Mouse (Mus musculus) ES-E14 (cell line): Measurements from ENCODE around the gene Ptpn7. TPM values are rescaled to one million over a fixed set of nuclear protein-coding genes. Genes with fewer than 3 reads are reported as not detected.

Experiments
- DNase-seq: peaks from one replicate; pipeline ENCODE4 v3.0.0-alpha.2; 2013; ENCODE audit warnings: low read depth, low spot score
- H3K27ac ChIP-seq: 2 replicates; pipeline ENCODE4 v1.5.1; 2012; ENCODE audit warnings: low read depth, mild to moderate bottlenecking, low read length, moderate library complexity, mixed read lengths; ENCODE audit not compliant: poor library complexity, insufficient read depth, severe bottlenecking
- H3K36me3 ChIP-seq: 2 replicates; pipeline ENCODE4 v1.6.1; 2012; ENCODE audit warnings: mild to moderate bottlenecking, low read length, moderate library complexity, mixed read lengths; ENCODE audit not compliant: control insufficient read depth, poor library complexity, insufficient read depth, severe bottlenecking
- H3K4me1 ChIP-seq, 2 experiments: fragments of 150-350 bp in 1 of 2; sonication (generic) in 1 of 2; 2 replicates each; pipeline ENCODE4 v1.6.1; 2012; ENCODE audit warnings: low read length in 2 of 2, mild to moderate bottlenecking in 1 of 2, mixed read lengths in 1 of 2; ENCODE audit not compliant: control insufficient read depth in 2 of 2, insufficient read depth in 2 of 2, poor library complexity in 1 of 2
- H3K4me3 ChIP-seq, 2 experiments: fragments of 150-350 bp in 1 of 2; sonication (generic) in 1 of 2; 2 replicates each; pipeline ENCODE4 v1.5.1; 2012; ENCODE audit warnings: low read length in 2 of 2, low read depth in 1 of 2, mild to moderate bottlenecking in 1 of 2, mixed read lengths in 1 of 2; ENCODE audit not compliant: insufficient read depth in 1 of 2, poor library complexity in 1 of 2, severe bottlenecking in 1 of 2
- H3K9ac ChIP-seq: 2 replicates; pipeline ENCODE4 v1.6.1; 2012; ENCODE audit warnings: low read depth, mild to moderate bottlenecking, low read length, mixed read lengths; ENCODE audit not compliant: poor library complexity, insufficient read depth, severe bottlenecking
- H3K9me3 ChIP-seq: fragments of 150-350 bp; sonication (generic); 2 replicates; pipeline ENCODE4 v1.6.1; 2012; ENCODE audit warnings: low read depth, mild to moderate bottlenecking, low read length; ENCODE audit not compliant: control insufficient read depth, insufficient read depth
- CHD2 ChIP-seq: IDR thresholded peaks from 2 replicates; pipeline ENCODE4 v1.6.1; 2014; ENCODE audit warnings: mild to moderate bottlenecking, low read depth, low read length, inconsistent platforms
- HCFC1 ChIP-seq: IDR thresholded peaks from 2 replicates; pipeline ENCODE4 v1.6.1; 2012; ENCODE audit warnings: low read length, inconsistent platforms, borderline replicate concordance; ENCODE audit not compliant: insufficient read depth
- MAFK ChIP-seq: IDR thresholded peaks from 2 replicates; pipeline ENCODE4 v1.6.1; 2014; ENCODE audit warnings: mild to moderate bottlenecking, low read depth, low read length, inconsistent platforms; ENCODE audit not compliant: insufficient read depth
- ZC3H11A ChIP-seq: IDR thresholded peaks from 2 replicates; pipeline ENCODE4 v1.6.1; 2012; ENCODE audit warnings: low read depth, mild to moderate bottlenecking, inconsistent platforms, low read length, borderline replicate concordance
- ZNF384 ChIP-seq: IDR thresholded peaks from 2 replicates; pipeline ENCODE4 v1.6.1; 2012; ENCODE audit warnings: low read depth, low read length, inconsistent platforms
- in situ Hi-C, 2 experiments: fragments of 600-800 bp; cut with MboI; formaldehyde crosslinking; loops; one replicate each; pipeline ENCODE4 v1.15.1; 2025; ENCODE audit warnings: low sequenced_read_pairs in 2 of 2, inconsistent platforms in 1 of 2; ENCODE audit not compliant: unreplicated experiment in 2 of 2
- total RNA-seq: library from RNA; depleted of rRNA; stranded (reverse); fragments of 300-350 nt; gene quantifications from 2 replicates; pipeline ENCODE4 v1.2.3, GENCODE M21; 2012

Gene Ptpn7
- total RNA-seq, 1 experiment = 1.1 TPM

DNA sequence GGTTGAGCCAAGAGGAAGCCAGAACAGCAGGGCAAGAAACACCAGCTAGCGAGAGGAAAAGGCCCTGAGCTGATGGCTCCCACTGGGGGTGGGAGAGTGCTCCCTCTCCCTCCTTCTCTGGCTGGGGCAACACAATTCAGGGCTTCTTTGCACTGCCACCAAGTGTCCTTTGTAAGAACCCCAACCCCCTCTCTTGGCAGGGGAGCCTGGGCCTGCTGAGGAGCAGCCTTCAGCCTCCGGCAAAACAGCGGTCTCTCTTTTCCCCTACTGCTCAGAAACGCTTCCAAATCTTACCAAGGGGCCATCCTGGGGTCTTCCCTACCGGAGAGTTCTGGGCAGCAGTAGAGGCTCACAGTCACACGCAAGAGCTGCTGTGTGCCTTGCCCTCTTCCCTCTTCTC lies 30.2 kb downstream of the Ptpn7 start:
- H3K4me3 ChIP-seq = no peak overlapping the region
- H3K27ac ChIP-seq = no peak overlapping the region
- no peaks in the 10 kb centered on the region for H3K36me3 ChIP-seq
- TF ChIP-seq ZC3H11A (no peak), MAFK (no peak), CHD2 (no peak), HCFC1 (no peak), ZNF384 (no peak)
- no peaks in the 10 kb centered on the region for H3K9me3 ChIP-seq
- no peak for DNase-seq
- H3K9ac ChIP-seq = no peak overlapping the region
- in situ Hi-C loops = loop anchor here in 1 of 2 experiments (25.0 kb wide), 1 partner anchor 200 kb away; no protein-coding TSS in a partner anchor
- peaks cover 0 to 5% of the 10 kb centered on the region in 2 experiments; a peak in 1 of 4 replicates for H3K4me1 ChIP-seq

DNA sequence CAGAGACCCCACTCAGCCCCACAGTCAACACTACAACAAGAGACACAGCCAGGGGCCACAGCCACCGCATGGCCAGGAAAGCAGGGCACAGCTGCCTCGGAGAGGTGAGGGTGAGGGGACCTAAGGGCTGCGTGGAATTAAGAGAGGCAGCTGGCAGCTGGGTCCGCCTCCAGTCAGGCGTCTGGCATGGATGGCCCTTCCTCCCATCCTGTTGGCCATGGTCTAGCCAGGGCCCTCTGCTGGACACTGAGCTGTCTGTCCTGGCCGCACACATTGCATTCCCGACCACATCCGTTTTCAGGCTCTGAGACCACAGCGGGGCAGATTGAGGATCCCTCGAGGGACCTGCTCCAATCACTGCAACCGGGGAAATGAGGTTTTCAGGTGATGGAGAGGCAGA lies 34.9 kb downstream of the Ptpn7 start, which contains the start of gene Gpr37l1:
TSS of gene Gpr37l1 (minus strand) at position 247 of the 400 bp plus-strand sequence.
- in situ Hi-C loops = loop anchor here in 1 of 2 experiments (25.0 kb wide), 1 partner anchor 195 kb away; no protein-coding TSS in a partner anchor
- Histone ChIP-seq H3K4me3 (peak within 1 kb of the TSS; percentile 37 to 52; a peak in 2 of 4 replicates), H3K36me3 (no peaks in the 10 kb centered on the region), H3K9ac (peak within 1 kb of the TSS; percentile 37; the same call in 1 of the 2 replicates), H3K4me1 (peaks cover 2 to 4% of the 10 kb centered on the region in 2 experiments; a peak in 2 of 4 replicates), H3K27ac (no peak within 1 kb of the TSS), H3K9me3 (no peaks in the 10 kb centered on the region)
- TF ChIP-seq MAFK (no peak), ZNF384 (no peak), CHD2 (no peak), HCFC1 (no peak), ZC3H11A (no peak)
- DNase-seq = no peak

DNA sequence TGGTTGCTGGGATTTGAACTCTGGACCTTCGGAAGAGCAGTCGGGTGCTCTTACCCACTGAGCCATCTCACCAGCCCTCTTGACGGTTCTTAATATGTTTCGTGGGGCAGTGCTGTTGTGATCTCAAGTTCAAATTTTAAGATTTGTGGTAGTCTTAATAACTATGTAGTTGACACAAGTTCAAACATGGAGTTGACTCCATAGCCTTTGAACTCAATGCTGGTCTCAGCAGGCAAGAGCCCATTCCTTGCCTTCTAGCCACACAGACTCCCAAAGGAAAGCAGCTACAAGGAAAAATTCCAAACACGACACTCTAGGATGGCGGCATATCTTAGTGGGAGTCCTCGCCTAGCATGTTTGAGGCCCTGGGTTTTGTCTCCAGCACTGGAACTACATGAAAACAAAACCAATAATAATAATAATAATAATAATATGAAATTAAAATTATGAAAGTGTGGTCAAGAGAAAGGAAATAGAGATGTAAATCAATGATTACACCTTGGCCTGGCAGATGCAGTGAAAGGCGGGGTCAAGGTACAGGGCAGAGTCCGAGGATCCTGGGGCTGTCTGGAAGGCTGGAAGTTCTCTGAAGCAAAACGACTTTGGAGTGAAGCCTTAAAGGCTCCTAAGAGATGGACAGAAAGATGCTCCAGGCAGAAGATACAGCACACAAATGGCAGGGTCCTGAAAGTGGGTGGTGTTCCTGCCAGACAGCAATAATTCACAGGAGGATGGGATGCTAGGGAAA lies 36.1 kb downstream of the Ptpn7 start:
- no peak for DNase-seq
- in situ Hi-C loops = loop anchor here in 1 of 2 experiments (25.0 kb wide), 1 partner anchor 194 kb away; no protein-coding TSS in a partner anchor
- TF ChIP-seq ZNF384 (no peak), MAFK (no peak), CHD2 (no peak), HCFC1 (no peak), ZC3H11A (no peak)
- no peaks in the 10 kb centered on the region for H3K36me3 ChIP-seq
- no peak overlapping the region for H3K4me3 ChIP-seq
- H3K4me1 ChIP-seq = peaks cover 2 to 4% of the 10 kb centered on the region in 2 experiments; a peak in 2 of 4 replicates
- no peak overlapping the region for H3K9ac ChIP-seq
- no peaks in the 10 kb centered on the region for H3K9me3 ChIP-seq
- H3K27ac ChIP-seq = no peak overlapping the region

DNA sequence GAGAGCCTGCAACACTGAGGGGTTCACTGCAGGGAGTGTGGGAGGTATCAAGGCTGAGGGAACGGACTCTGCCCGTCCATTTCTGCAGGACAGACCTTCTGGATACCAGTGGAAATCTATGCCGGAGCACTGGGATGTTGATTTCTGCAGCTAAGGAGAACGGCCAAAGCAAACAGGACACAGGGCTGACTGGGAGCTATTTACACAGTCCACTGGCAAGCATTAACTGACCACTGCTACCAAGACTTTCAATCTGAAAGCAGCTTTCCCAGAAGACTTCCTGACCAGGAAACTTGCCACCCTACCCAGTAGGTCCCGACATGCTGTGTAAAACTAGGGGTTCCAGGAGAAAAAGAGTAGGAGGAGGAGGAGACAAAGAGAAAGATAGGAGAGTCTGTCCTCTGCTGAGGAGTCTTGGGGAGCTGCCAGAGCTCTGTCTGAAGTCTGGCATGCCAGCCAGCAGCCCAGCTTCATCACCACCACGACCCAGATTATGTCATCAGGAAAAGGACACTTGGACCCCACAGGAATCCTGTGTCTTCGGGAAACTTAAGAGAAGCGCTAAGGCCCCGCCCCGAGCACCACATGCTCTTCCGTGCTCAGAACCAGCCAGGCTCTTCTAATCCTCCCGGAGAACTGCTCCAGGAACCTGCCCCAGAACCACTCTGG lies 37.2 kb downstream of the Ptpn7 start:
- Histone ChIP-seq H3K27ac (no peak overlapping the region), H3K4me1 (peaks cover 2 to 4% of the 10 kb centered on the region in 2 experiments; a peak in 2 of 4 replicates), H3K36me3 (no peaks in the 10 kb centered on the region), H3K9ac (no peak overlapping the region), H3K9me3 (no peaks in the 10 kb centered on the region), H3K4me3 (no peak overlapping the region)
- no peak for DNase-seq
- TF ChIP-seq ZC3H11A = no peak
- TF ChIP-seq ZNF384 = no peak
- TF ChIP-seq HCFC1 = no peak
- no peak for TF ChIP-seq MAFK
- no peak for TF ChIP-seq CHD2
- in situ Hi-C loops = loop anchor here (5.0 to 25.0 kb wide), 4 partner anchors 88 to 208 kb away; partner anchors contain the start of genes Elf3 (in 1 of the 2) and Shisa4 (in 1 of the 2)
